Mouse (Mus musculus): ENCODE results near the gene Gm26602.

Gene Gm26602

GRCm38 (mm10) chr10:79916808-79917531 is 6.3 kb downstream of the Gm26602 start, which contains the start of gene Kiss1r:
Gene Kiss1r, plus strand, starts transcription at chr10:79916971.
- DNase-seq (ENCODE audit: low spot score in 2 of 2) = peak; percentile 78 to 80

- DNase-seq (ENCODE audit: low spot score in 2 of 2) = no peak
Measured at GRCm38 (mm10) chr10:79917532-79918100, 7.0 kb downstream of the Gm26602 start.

- DNase-seq (ENCODE audit: low spot score in 2 of 2) = no peak
Measured at GRCm38 (mm10) chr10:79918231-79919078, 7.8 kb downstream of the Gm26602 start.

- DNase-seq (ENCODE audit: low spot score in 2 of 2) = no peak
Measured at GRCm38 (mm10) chr10:79919251-79919849, 8.7 kb downstream of the Gm26602 start.

- DNase-seq (ENCODE audit: low spot score in 2 of 2) = no peak
Measured at GRCm38 (mm10) chr10:79920056-79920890, 9.6 kb downstream of the Gm26602 start.

- no peak for DNase-seq (ENCODE audit: low spot score in 2 of 2)
Measured at GRCm38 (mm10) chr10:79920958-79921535, 10.4 kb downstream of the Gm26602 start, which contains the start of gene R3hdm4. Gene R3hdm4, minus strand, starts transcription at chr10:79921208.

GRCm38 (mm10) chr10:79921572-79921971 is 10.9 kb downstream of the Gm26602 start:
- DNase-seq (ENCODE audit: low spot score in 2 of 2) = no peak

- DNase-seq (ENCODE audit: low spot score in 2 of 2) = peak; percentile 91 to 94
Measured at GRCm38 (mm10) chr10:79924998-79925784, 14.5 kb downstream of the Gm26602 start.

GRCm38 (mm10) chr10:79925785-79926490 is 15.3 kb downstream of the Gm26602 start:
- peak; percentile 26 to 47 for DNase-seq (ENCODE audit: low spot score in 2 of 2)

- peak; percentile 82 to 87 for DNase-seq (ENCODE audit: low spot score in 2 of 2)
Measured at GRCm38 (mm10) chr10:79926491-79927323, 16.1 kb downstream of the Gm26602 start, which contains the start of gene Arid3a. Gene Arid3a, plus strand, starts transcription at chr10:79927043.

GRCm38 (mm10) chr10:79927324-79928029 is 16.8 kb downstream of the Gm26602 start:
- DNase-seq (ENCODE audit: low spot score in 2 of 2) = peak; percentile 46 to 51

- peak; percentile 24 to 34 for DNase-seq (ENCODE audit: low spot score in 2 of 2)
Measured at GRCm38 (mm10) chr10:79928030-79928694, 17.5 kb downstream of the Gm26602 start.

GRCm38 (mm10) chr10:79928907-79929701 is 18.4 kb downstream of the Gm26602 start:
- DNase-seq (ENCODE audit: low spot score in 2 of 2) = no peak

GRCm38 (mm10) chr10:79929967-79930825 is 19.5 kb downstream of the Gm26602 start:
- DNase-seq (ENCODE audit: low spot score in 2 of 2) = no peak

- DNase-seq (ENCODE audit: low spot score in 2 of 2) = no peak
Measured at GRCm38 (mm10) chr10:79930826-79931186, 20.1 kb downstream of the Gm26602 start.
